Mouse (Mus musculus) kidney, adult 2 months (tissue): ENCODE results near the gene Pdgfra.

ENCODE experiments used
- CTCF ChIP-seq: fragments of 200-500 bp; conservative IDR thresholded peaks from 2 replicates; pipeline ENCODE4 v1.5.1; 2011; ENCODE audit warnings: low read depth, mild to moderate bottlenecking, control low read depth, low read length, moderate library complexity, mixed read lengths; ENCODE audit not compliant: insufficient read depth, insufficient read length
- POLR2A ChIP-seq: fragments of 200-500 bp; IDR thresholded peaks from one replicate; pipeline ENCODE4 v1.6.1; 2011; ENCODE audit warnings: low read depth, low read length, control low read depth

DNA sequence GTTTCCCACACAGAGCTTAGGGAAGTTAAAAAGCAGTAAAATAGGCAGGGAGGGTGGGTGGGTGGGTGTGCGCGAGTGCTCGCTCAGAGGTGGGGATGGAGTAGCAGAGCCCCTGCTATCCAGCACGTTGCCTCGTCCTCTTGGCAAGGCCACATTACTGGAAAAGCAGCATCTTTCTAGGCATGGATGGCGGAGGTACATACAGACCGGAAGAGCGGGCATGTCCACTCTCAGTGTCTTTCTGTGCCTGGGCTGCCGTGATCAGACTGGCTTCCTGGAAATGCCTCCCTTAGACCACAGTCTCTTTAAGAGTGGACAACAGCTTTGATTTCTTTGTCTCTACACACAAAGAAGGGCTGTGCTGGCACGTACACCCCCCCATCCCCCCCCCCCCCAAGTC, 27.2 kb downstream of the Pdgfra start:
- no peak for TF ChIP-seq POLR2A
- TF ChIP-seq CTCF = no peak
